Mouse (Mus musculus) ES-E14 (cell line): Measurements from ENCODE around the gene Ets1. TPM values are rescaled to one million over a fixed set of nuclear protein-coding genes. Genes with fewer than 3 reads are reported as not detected.

ENCODE experiments used
- DNase-seq: peaks from one replicate; pipeline ENCODE4 v3.0.0-alpha.2; 2013; ENCODE audit warnings: low read depth, low spot score
- H3K27ac ChIP-seq: 2 replicates; pipeline ENCODE4 v1.5.1; 2012; ENCODE audit warnings: low read depth, mild to moderate bottlenecking, low read length, moderate library complexity, mixed read lengths; ENCODE audit not compliant: poor library complexity, insufficient read depth, severe bottlenecking
- H3K36me3 ChIP-seq: 2 replicates; pipeline ENCODE4 v1.6.1; 2012; ENCODE audit warnings: mild to moderate bottlenecking, low read length, moderate library complexity, mixed read lengths; ENCODE audit not compliant: control insufficient read depth, poor library complexity, insufficient read depth, severe bottlenecking
- H3K4me1 ChIP-seq, 2 experiments: fragments of 150-350 bp in 1 of 2; sonication (generic) in 1 of 2; 2 replicates each; pipeline ENCODE4 v1.6.1; 2012; ENCODE audit warnings: low read length in 2 of 2, mild to moderate bottlenecking in 1 of 2, mixed read lengths in 1 of 2; ENCODE audit not compliant: control insufficient read depth in 2 of 2, insufficient read depth in 2 of 2, poor library complexity in 1 of 2
- H3K4me3 ChIP-seq, 2 experiments: fragments of 150-350 bp in 1 of 2; sonication (generic) in 1 of 2; 2 replicates each; pipeline ENCODE4 v1.5.1; 2012; ENCODE audit warnings: low read length in 2 of 2, low read depth in 1 of 2, mild to moderate bottlenecking in 1 of 2, mixed read lengths in 1 of 2; ENCODE audit not compliant: insufficient read depth in 1 of 2, poor library complexity in 1 of 2, severe bottlenecking in 1 of 2
- H3K9ac ChIP-seq: 2 replicates; pipeline ENCODE4 v1.6.1; 2012; ENCODE audit warnings: low read depth, mild to moderate bottlenecking, low read length, mixed read lengths; ENCODE audit not compliant: poor library complexity, insufficient read depth, severe bottlenecking
- H3K9me3 ChIP-seq: fragments of 150-350 bp; sonication (generic); 2 replicates; pipeline ENCODE4 v1.6.1; 2012; ENCODE audit warnings: low read depth, mild to moderate bottlenecking, low read length; ENCODE audit not compliant: control insufficient read depth, insufficient read depth
- CHD2 ChIP-seq: IDR thresholded peaks from 2 replicates; pipeline ENCODE4 v1.6.1; 2014; ENCODE audit warnings: mild to moderate bottlenecking, low read depth, low read length, inconsistent platforms
- HCFC1 ChIP-seq: IDR thresholded peaks from 2 replicates; pipeline ENCODE4 v1.6.1; 2012; ENCODE audit warnings: low read length, inconsistent platforms, borderline replicate concordance; ENCODE audit not compliant: insufficient read depth
- MAFK ChIP-seq: IDR thresholded peaks from 2 replicates; pipeline ENCODE4 v1.6.1; 2014; ENCODE audit warnings: mild to moderate bottlenecking, low read depth, low read length, inconsistent platforms; ENCODE audit not compliant: insufficient read depth
- ZC3H11A ChIP-seq: IDR thresholded peaks from 2 replicates; pipeline ENCODE4 v1.6.1; 2012; ENCODE audit warnings: low read depth, mild to moderate bottlenecking, inconsistent platforms, low read length, borderline replicate concordance
- ZNF384 ChIP-seq: IDR thresholded peaks from 2 replicates; pipeline ENCODE4 v1.6.1; 2012; ENCODE audit warnings: low read depth, low read length, inconsistent platforms
- in situ Hi-C, 2 experiments: fragments of 600-800 bp; cut with MboI; formaldehyde crosslinking; loops; one replicate each; pipeline ENCODE4 v1.15.1; 2025; ENCODE audit warnings: low sequenced_read_pairs in 2 of 2, inconsistent platforms in 1 of 2; ENCODE audit not compliant: unreplicated experiment in 2 of 2
- total RNA-seq: library from RNA; depleted of rRNA; stranded (reverse); fragments of 300-350 nt; gene quantifications from 2 replicates; pipeline ENCODE4 v1.2.3, GENCODE M21; 2012

Ets1 gene
- total RNA-seq, 1 experiment = 20.9 TPM

- Histone ChIP-seq H3K9me3 (no peaks in the 10 kb centered on the region), H3K4me1 (peaks cover 2 to 3% of the 10 kb centered on the region in 2 experiments; a peak in 3 of 4 replicates), H3K9ac (no peak overlapping the region), H3K27ac (no peak overlapping the region), H3K4me3 (no peak overlapping the region), H3K36me3 (no peaks in the 10 kb centered on the region)
- TF ChIP-seq MAFK (no peak), CHD2 (no peak), HCFC1 (no peak), ZNF384 (no peak), ZC3H11A (no peak)
- in situ Hi-C loops = no loop called here
- no peak for DNase-seq
Measured at GRCm38 (mm10) chr9:32713106-32713505, 77.1 kb downstream of the Ets1 start.

GRCm38 (mm10) chr9:32713790-32714189 is 77.8 kb downstream of the Ets1 start:
- no peak for DNase-seq
- no peak for TF ChIP-seq HCFC1
- no peak for TF ChIP-seq ZC3H11A
- TF ChIP-seq ZNF384 = no peak
- no peak for TF ChIP-seq MAFK
- no peak for TF ChIP-seq CHD2
- Histone ChIP-seq H3K27ac (no peak overlapping the region), H3K4me3 (no peak overlapping the region), H3K36me3 (no peaks in the 10 kb centered on the region), H3K4me1 (peaks cover 2 to 3% of the 10 kb centered on the region in 2 experiments; a peak in 3 of 4 replicates), H3K9me3 (no peaks in the 10 kb centered on the region), H3K9ac (no peak overlapping the region)
- in situ Hi-C loops = no loop called here

DNA sequence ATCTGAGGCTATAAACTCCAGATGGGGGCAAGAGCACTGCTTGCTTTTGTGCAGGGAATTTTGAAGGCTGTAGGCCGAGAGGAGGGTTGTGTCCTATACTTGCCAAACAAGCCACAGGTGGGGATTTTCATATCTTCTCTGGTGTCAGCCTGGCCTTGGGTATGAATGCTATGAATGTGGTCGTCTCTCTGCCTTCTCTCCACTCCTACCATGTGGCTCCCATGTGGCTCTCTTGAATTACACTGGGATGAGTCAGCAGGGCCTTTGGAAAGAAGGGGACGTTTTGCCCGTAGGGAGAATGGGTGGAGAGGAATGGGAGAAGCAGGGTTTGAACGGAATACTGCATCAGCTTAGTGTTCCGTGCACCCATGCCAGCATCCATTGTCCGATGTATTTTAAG is 78.5 kb downstream of the Ets1 start:
- no peak overlapping the region for H3K9ac ChIP-seq
- no peaks in the 10 kb centered on the region for H3K9me3 ChIP-seq
- DNase-seq = no peak
- H3K27ac ChIP-seq = no peak overlapping the region
- TF ChIP-seq MAFK (no peak), ZNF384 (no peak), HCFC1 (no peak), ZC3H11A (no peak), CHD2 (no peak)
- H3K4me3 ChIP-seq = no peak overlapping the region
- H3K36me3 ChIP-seq = no peaks in the 10 kb centered on the region
- in situ Hi-C loops = no loop called here
- peaks cover 2 to 3% of the 10 kb centered on the region in 2 experiments; a peak in 3 of 4 replicates for H3K4me1 ChIP-seq

- DNase-seq = no peak
- no peak overlapping the region for H3K4me3 ChIP-seq
- H3K4me1 ChIP-seq = peaks cover 3 to 4% of the 10 kb centered on the region in 2 experiments; a peak in 3 of 4 replicates
- TF ChIP-seq CHD2 = no peak
- no peak for TF ChIP-seq HCFC1
- no peak for TF ChIP-seq ZC3H11A
- TF ChIP-seq MAFK = no peak
- in situ Hi-C loops = no loop called here
- no peak overlapping the region for H3K27ac ChIP-seq
- H3K9ac ChIP-seq = no peak overlapping the region
- H3K36me3 ChIP-seq = no peaks in the 10 kb centered on the region
- no peaks in the 10 kb centered on the region for H3K9me3 ChIP-seq
Measured at GRCm38 (mm10) chr9:32715806-32716466, 79.9 kb downstream of the Ets1 start.
